Mouse (Mus musculus): ENCODE measurements around the gene Prlr. TPM values are rescaled to one million over a fixed set of nuclear protein-coding genes. Genes with fewer than 3 reads are reported as not detected.

Prlr gene
- total and polyA plus RNA-seq, 2 experiments from 2014 or later = 2.4 to 3.4 TPM

DNA sequence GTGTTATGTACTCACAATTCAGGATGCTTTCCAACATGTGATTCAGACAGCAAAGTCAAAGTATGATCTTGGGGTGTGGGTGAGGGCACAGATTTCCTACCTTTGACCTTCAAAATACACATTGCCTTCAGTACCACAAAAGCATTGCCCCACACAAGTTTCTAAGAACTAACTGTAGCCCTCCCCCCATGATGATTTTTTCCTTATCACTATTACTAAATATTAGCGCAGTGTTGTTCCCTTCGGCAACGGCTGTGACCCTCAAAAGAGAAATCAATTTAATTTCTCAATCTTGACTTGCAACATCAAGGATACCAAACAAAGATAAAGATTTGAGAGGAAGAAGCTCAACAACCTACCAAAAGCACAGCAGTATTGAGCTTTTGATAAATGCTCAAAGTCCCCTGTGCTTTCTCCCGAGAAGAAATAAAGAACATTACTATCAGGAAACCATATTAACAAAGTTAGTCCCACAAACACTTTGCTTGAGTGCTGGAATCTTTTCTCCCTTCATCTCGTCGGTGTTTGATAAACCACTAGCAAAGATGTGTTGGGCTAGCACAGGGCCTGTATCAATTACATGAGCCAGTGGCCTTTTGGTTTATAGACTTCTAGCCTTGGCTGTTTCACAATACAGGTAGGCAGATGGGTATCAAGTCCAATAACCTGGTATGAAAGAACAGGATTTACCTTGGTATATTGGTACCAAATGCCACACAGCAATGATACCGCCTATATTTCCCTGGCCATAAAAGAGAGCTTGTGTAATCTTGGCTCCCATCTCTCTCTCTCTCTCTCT, 25.7 kb downstream of the Prlr start:
- no peaks in the 10 kb centered on the region for H3K27me3 ChIP-seq (ENCODE audit: insufficient read depth, low read length)
- H3K36me3 ChIP-seq (ENCODE audit: insufficient read depth, low read length) = no peaks in the 10 kb centered on the region
- ATAC-seq (no peak), DNase-seq (ENCODE audit: low spot score) (no peak)
- H3K9ac ChIP-seq (replicated peaks; ENCODE audit: low read length) = no peak overlapping the region
- no peaks in the 10 kb centered on the region for H3K4me1 ChIP-seq (ENCODE audit: insufficient read depth, low read length)
- no peaks in the 10 kb centered on the region for H3K9me3 ChIP-seq (ENCODE audit: low read length)
- H3K4me2 ChIP-seq (ENCODE audit: low read depth, low read length) = no peak overlapping the region
- H3K4me3 ChIP-seq (ENCODE audit: low read length) = no peak overlapping the region
- no peak for TF ChIP-seq CTCF (IDR thresholded peaks at IDR 0.05; ENCODE audit: low read depth)
- H3K27ac ChIP-seq = no peak overlapping the region
- WGBS = 92% methylated on average over 7 of the region's 7 CpGs

DNA sequence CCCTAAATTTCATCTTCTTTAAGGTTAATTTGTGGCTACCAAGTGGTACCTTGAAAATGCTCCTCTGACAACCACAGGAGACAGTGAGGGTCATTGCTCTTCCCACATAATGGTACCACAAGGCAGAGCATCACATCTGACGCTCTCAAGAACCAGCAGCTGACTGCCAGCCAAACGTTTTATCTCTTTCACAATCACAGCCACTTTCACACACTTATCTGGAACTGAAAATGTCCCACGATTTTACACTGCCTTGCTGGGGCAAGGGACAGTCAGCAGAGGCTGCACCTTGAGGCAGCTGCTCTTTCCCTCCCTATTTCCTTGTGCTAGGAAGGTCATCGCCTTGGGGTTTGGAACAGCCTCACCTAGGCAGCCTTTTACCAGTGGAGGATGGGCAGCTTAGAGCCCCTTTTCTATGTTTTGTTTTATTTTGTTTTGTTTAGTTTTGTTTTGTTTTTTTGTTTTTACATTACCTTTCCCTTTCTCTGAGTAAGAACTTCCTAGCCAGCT, 33.3 kb downstream of the Prlr start:
- H3K9ac ChIP-seq (replicated peaks; ENCODE audit: low read length) = no peak overlapping the region
- H3K4me3 ChIP-seq (ENCODE audit: low read length) = no peak overlapping the region
- no peak for ATAC-seq
- no peaks in the 10 kb centered on the region for H3K27me3 ChIP-seq (ENCODE audit: insufficient read depth, low read length)
- 75% methylated on average over 4 of the region's 4 CpGs for WGBS
- no peaks in the 10 kb centered on the region for H3K36me3 ChIP-seq (ENCODE audit: insufficient read depth, low read length)
- DNase-seq (ENCODE audit: low spot score) = no peak
- H3K9me3 ChIP-seq (ENCODE audit: low read length) = no peaks in the 10 kb centered on the region
- H3K4me2 ChIP-seq (ENCODE audit: low read depth, low read length) = no peak overlapping the region
- H3K27ac ChIP-seq = no peak overlapping the region
- TF ChIP-seq CTCF (IDR thresholded peaks at IDR 0.05; ENCODE audit: low read depth) = no peak
- H3K4me1 ChIP-seq (ENCODE audit: insufficient read depth, low read length) = no peaks in the 10 kb centered on the region

DNA sequence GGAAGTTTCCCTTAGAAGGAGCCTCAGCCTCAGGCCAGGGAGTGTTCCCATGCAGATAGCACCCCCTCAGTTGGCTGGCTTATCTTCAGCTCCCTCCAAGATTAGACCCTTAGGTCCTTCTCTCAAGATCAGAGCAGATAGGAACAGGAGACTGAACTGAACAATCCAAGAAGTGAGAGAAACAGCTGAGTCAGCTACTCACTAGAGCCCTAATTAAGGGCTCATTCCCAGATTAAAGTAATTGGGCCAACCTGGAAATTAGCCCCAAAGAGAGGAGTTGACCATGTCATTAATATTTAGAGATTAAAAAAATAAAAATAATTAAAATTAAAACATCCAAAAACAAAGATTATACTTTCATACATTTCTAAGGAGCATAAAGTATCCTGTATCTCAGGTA, 35.0 kb downstream of the Prlr start:
- TF ChIP-seq CTCF (IDR thresholded peaks at IDR 0.05; ENCODE audit: low read depth) = no peak
- no peaks in the 10 kb centered on the region for H3K4me1 ChIP-seq (ENCODE audit: insufficient read depth, low read length)
- no peak overlapping the region for H3K4me2 ChIP-seq (ENCODE audit: low read depth, low read length)
- no peaks in the 10 kb centered on the region for H3K9me3 ChIP-seq (ENCODE audit: low read length)
- no peaks in the 10 kb centered on the region for H3K36me3 ChIP-seq (ENCODE audit: insufficient read depth, low read length)
- ATAC-seq (no peak), DNase-seq (ENCODE audit: low spot score) (no peak)
- no peak overlapping the region for H3K27ac ChIP-seq
- no peak overlapping the region for H3K4me3 ChIP-seq (ENCODE audit: low read length)
- no peak overlapping the region for H3K9ac ChIP-seq (replicated peaks; ENCODE audit: low read length)
- no peaks in the 10 kb centered on the region for H3K27me3 ChIP-seq (ENCODE audit: insufficient read depth, low read length)

DNA sequence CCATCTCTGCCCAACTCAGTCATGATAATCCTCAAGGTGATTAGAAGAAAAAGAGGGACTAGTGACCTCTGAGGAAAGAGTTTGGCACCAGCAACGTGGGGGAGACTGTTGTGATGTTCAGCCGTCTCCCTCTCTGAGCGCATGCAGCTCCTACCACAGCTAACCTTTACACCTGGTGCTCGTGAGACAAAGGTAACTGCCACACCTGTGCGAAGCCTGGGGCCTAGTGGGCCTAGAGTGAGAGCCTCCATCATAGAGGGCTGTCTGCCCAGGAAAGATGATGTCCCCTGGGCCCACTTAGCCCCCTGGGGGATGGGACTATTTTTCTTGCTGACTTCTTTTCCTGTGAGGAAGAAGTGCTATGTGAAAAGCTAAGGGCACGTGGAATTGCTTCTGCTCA, 36.2 kb downstream of the Prlr start:
- Histone ChIP-seq H3K4me1 (ENCODE audit: insufficient read depth, low read length) (no peaks in the 10 kb centered on the region), H3K27me3 (ENCODE audit: insufficient read depth, low read length) (no peaks in the 10 kb centered on the region), H3K4me3 (ENCODE audit: low read length) (no peak overlapping the region), H3K27ac (no peak overlapping the region), H3K9me3 (ENCODE audit: low read length) (no peaks in the 10 kb centered on the region), H3K4me2 (ENCODE audit: low read depth, low read length) (no peak overlapping the region), H3K36me3 (ENCODE audit: insufficient read depth, low read length) (no peaks in the 10 kb centered on the region), H3K9ac (replicated peaks; ENCODE audit: low read length) (no peak overlapping the region)
- WGBS = 85% methylated on average over 6 of the region's 6 CpGs
- ATAC-seq (no peak), DNase-seq (ENCODE audit: low spot score) (no peak)
- TF ChIP-seq CTCF (IDR thresholded peaks at IDR 0.05; ENCODE audit: low read depth) = no peak

DNA sequence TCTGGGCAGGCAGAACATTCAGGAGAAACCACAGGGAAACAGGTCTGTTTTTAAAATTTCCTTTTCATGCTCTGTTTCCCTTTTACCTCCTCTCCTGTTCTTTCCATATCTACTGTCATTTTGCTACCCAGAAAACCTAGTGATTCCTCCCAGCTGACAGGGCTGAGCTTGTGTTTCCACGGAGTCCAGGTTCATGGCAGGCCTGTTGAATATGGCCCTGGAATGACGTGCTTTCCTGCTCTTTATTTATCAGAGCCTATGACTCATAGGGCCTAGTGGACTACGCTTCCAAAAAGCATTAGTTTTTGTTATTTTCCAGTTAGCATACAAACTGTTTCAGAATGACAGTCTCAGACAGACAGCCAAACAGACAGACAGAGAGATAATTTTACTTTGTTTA, 36.7 kb downstream of the Prlr start:
- Histone ChIP-seq H3K9me3 (ENCODE audit: low read length) (no peaks in the 10 kb centered on the region), H3K27ac (no peak overlapping the region), H3K4me1 (ENCODE audit: insufficient read depth, low read length) (no peaks in the 10 kb centered on the region), H3K9ac (replicated peaks; ENCODE audit: low read length) (no peak overlapping the region), H3K27me3 (ENCODE audit: insufficient read depth, low read length) (no peaks in the 10 kb centered on the region), H3K36me3 (ENCODE audit: insufficient read depth, low read length) (no peaks in the 10 kb centered on the region), H3K4me2 (ENCODE audit: low read depth, low read length) (no peak overlapping the region), H3K4me3 (ENCODE audit: low read length) (no peak overlapping the region)
- no peak for DNase-seq (ENCODE audit: low spot score)
- ATAC-seq = no peak
- TF ChIP-seq CTCF (IDR thresholded peaks at IDR 0.05; ENCODE audit: low read depth) = no peak
- WGBS = 84% methylated on average over 3 of the region's 3 CpGs

DNA sequence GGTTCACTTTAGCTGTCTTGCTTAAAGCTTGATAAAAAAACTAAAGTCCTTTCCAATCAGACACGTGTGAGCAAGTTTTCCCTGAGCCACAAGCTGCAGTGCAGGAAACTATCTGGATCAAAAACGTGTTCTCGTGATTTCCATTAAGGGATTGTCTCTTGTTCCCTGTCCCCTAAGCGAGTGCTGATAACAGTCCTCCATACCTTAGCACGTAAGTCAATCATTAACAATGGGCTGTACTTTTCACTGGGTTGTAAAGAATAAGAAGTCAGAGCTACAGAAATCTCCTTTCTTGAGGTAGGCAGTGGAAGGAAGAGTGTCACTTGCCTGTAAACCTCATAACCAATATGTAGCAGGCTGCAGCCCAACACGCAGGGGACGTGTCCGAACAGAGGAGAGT, 38.7 kb downstream of the Prlr start:
- Histone ChIP-seq H3K4me1 (ENCODE audit: insufficient read depth, low read length) (no peaks in the 10 kb centered on the region), H3K36me3 (ENCODE audit: insufficient read depth, low read length) (no peaks in the 10 kb centered on the region), H3K4me3 (ENCODE audit: low read length) (no peak overlapping the region), H3K9me3 (ENCODE audit: low read length) (no peaks in the 10 kb centered on the region), H3K27me3 (ENCODE audit: insufficient read depth, low read length) (no peaks in the 10 kb centered on the region), H3K4me2 (ENCODE audit: low read depth, low read length) (no peak overlapping the region), H3K9ac (replicated peaks; ENCODE audit: low read length) (no peak overlapping the region), H3K27ac (no peak overlapping the region)
- no peak for TF ChIP-seq CTCF (IDR thresholded peaks at IDR 0.05; ENCODE audit: low read depth)
- no peak for ATAC-seq
- DNase-seq (ENCODE audit: low spot score) = no peak
- 80% methylated on average over 8 of the region's 8 CpGs for WGBS

DNA sequence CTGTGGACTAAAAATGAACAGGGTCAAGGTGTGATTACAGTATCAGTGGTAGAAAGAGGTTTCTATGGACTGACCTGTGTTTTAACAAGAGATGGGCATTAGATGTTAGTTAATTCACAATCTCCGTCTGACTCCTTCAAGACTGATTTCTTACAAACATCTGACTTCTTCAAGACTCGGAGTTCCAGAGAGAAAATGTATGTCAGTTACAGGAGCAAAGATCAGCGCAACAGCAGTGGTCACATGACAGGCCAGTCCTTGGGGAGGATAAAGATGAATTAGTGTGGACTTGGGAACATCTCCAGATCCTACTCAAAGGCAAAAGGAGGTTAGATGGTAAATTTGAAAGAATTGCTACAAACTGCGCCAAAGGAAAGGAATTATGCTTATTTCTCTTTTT, 39.2 kb downstream of the Prlr start:
- Histone ChIP-seq H3K27me3 (ENCODE audit: insufficient read depth, low read length) (no peaks in the 10 kb centered on the region), H3K4me2 (ENCODE audit: low read depth, low read length) (no peak overlapping the region), H3K4me3 (ENCODE audit: low read length) (no peak overlapping the region), H3K27ac (no peak overlapping the region), H3K36me3 (ENCODE audit: insufficient read depth, low read length) (no peaks in the 10 kb centered on the region), H3K9me3 (ENCODE audit: low read length) (no peaks in the 10 kb centered on the region), H3K9ac (replicated peaks; ENCODE audit: low read length) (no peak overlapping the region), H3K4me1 (ENCODE audit: insufficient read depth, low read length) (no peaks in the 10 kb centered on the region)
- WGBS = 91% methylated on average over 4 of the region's 4 CpGs
- DNase-seq (ENCODE audit: low spot score) (no peak), ATAC-seq (no peak)
- TF ChIP-seq CTCF (IDR thresholded peaks at IDR 0.05; ENCODE audit: low read depth) = no peak

All from hindbrain, postnatal 0 days (tissue).